Mouse (Mus musculus): ENCODE data around the gene Gmds.

- TF ChIP-seq POLR2A (IDR thresholded peaks at IDR 0.05; ENCODE audit: control insufficient read depth, extremely low read depth, insufficient read depth, low read length, poor library complexity) (no peak), CTCF (IDR thresholded peaks at IDR 0.05; ENCODE audit: borderline replicate concordance, control insufficient read depth, extremely low read depth, insufficient read depth, low read length, poor library complexity) (no peak)
These were observed 439.1 kb downstream of the Gmds start for GRCm38 (mm10) chr13:31899392-31899791.

Measured in thymus, adult 2 months (tissue).